Mouse (Mus musculus) G1E-ER4 (cell line): ENCODE results near the gene Pnkd. TPM values are rescaled to one million over a fixed set of nuclear protein-coding genes. Genes with fewer than 3 reads are reported as not detected.

ENCODE experiments used
- GATA1 ChIP-seq: IDR thresholded peaks from one replicate; pipeline ENCODE4 v1.8.0; 2012; ENCODE audit warnings: low read length, inconsistent platforms
- polyA plus RNA-seq: library from polyadenylated mRNA; stranded (reverse); fragments of >175 nt; gene quantifications from 2 replicates; pipeline ENCODE4 v1.2.3, GENCODE M21; 2012

Gene Pnkd
- polyA plus RNA-seq, 1 experiment = 228 TPM

- TF ChIP-seq GATA1 = no peak
Measured at GRCm38 (mm10) chr1:74397268-74397918, 112.7 kb downstream of the Pnkd start.

GRCm38 (mm10) chr1:74397919-74398451, 113.3 kb downstream of the Pnkd start:
- no peak for TF ChIP-seq GATA1

- TF ChIP-seq GATA1 = no peak
Measured at GRCm38 (mm10) chr1:74400531-74400930, 115.8 kb downstream of the Pnkd start.

GRCm38 (mm10) chr1:74401015-74401702, 116.4 kb downstream of the Pnkd start:
- TF ChIP-seq GATA1 = peak; percentile 53

Other genes with a start within 250 kb of the Pnkd start
- gene Tns1, start 160.5 kb upstream of the Pnkd start, polyA plus RNA-seq = 0.75 and 0.85 TPM in 2 replicates
- gene Rufy4, start 159.4 kb upstream of the Pnkd start, polyA plus RNA-seq = not detected in 2 replicates
- gene Cxcr2, start 130.9 kb upstream of the Pnkd start, polyA plus RNA-seq = 0.02 TPM in 1 of 2 replicates, not detected in the other
- gene Cxcr1, start 90.3 kb upstream of the Pnkd start, polyA plus RNA-seq = not detected in 2 replicates
- 655 and 745 TPM in 2 replicates for gene Arpc2, start 48.8 kb upstream of the Pnkd start, polyA plus RNA-seq
- gene Gpbar1, start 6.4 kb upstream of the Pnkd start, polyA plus RNA-seq = not detected in 2 replicates
- 311 and 386 TPM in 2 replicates for gene Aamp, start 192 bp upstream of the Pnkd start, polyA plus RNA-seq
- gene Tmbim1, start 20.7 kb downstream of the Pnkd start, polyA plus RNA-seq = 180 and 214 TPM in 2 replicates
- gene Catip, start 77.2 kb downstream of the Pnkd start, polyA plus RNA-seq = not detected in 2 replicates
- not detected in 2 replicates for gene Slc11a1, start 90.3 kb downstream of the Pnkd start, polyA plus RNA-seq
- gene Ctdsp1, start 106.6 kb downstream of the Pnkd start, polyA plus RNA-seq = 342 and 395 TPM in 2 replicates
- 0.11 and 0.22 TPM in 2 replicates for gene Vil1, start 124.4 kb downstream of the Pnkd start, polyA plus RNA-seq
- gene Cnot9, start 221.1 kb downstream of the Pnkd start, polyA plus RNA-seq = 34.8 and 35.0 TPM in 2 replicates